Mouse (Mus musculus): Measurements from ENCODE around the gene Astn1. TPM values are rescaled to one million over a fixed set of nuclear protein-coding genes. Genes with fewer than 3 reads are reported as not detected.

The Astn1 gene
- total and polyA plus RNA-seq, 3 experiments: not detected

GRCm38 (mm10) chr1:158447956-158448355 is 85.9 kb downstream of the Astn1 start:
- Histone ChIP-seq H3K4me1 (ENCODE audit: control insufficient read depth in 1 of 2, insufficient read depth in 2 of 2, low read length in 2 of 2) (no peaks in the 10 kb centered on the region), H3K9ac (ENCODE audit: control insufficient read depth, low read depth, low read length, poor library complexity, severe bottlenecking) (no peak overlapping the region), H3K27ac (ENCODE audit: control insufficient read depth, low read depth, low read length) (no peak overlapping the region), H3K27me3 (ENCODE audit: control insufficient read depth in 1 of 2, insufficient read depth in 2 of 2, low read length in 2 of 2) (no peaks in the 10 kb centered on the region), H3K9me3 (replicated peaks; ENCODE audit: insufficient read depth, low read length) (no peaks in the 10 kb centered on the region), H3K4me3 (ENCODE audit: control insufficient read depth in 1 of 2, insufficient read depth in 1 of 2, low read depth in 2 of 2, low read length in 2 of 2) (no peak overlapping the region), H3K79me2 (ENCODE audit: control insufficient read depth, insufficient read depth, low read length, poor library complexity) (no peaks in the 10 kb centered on the region), H3K36me3 (ENCODE audit: control insufficient read depth in 1 of 2, insufficient read depth in 2 of 2, low read length in 2 of 2) (no peaks in the 10 kb centered on the region)
- TF ChIP-seq RCOR1 (IDR thresholded peaks at IDR 0.05; ENCODE audit: low read depth, low read length): no peak
- no peak for TF ChIP-seq MAZ (IDR thresholded peaks at IDR 0.05; ENCODE audit: low read depth, low read length)
- TF ChIP-seq NELFE (IDR thresholded peaks at IDR 0.05; ENCODE audit: low read depth, low read length): no peak
- no peak for TF ChIP-seq GATA1 (IDR thresholded peaks at IDR 0.05; ENCODE audit: low read depth, low read length)
- no peak for TF ChIP-seq USF2 (IDR thresholded peaks at IDR 0.05; ENCODE audit: borderline replicate concordance in 1 of 2, insufficient read depth in 1 of 2, low read depth in 1 of 2, low read length in 2 of 2)
- no peak for TF ChIP-seq MXI1 (IDR thresholded peaks at IDR 0.05; ENCODE audit: low read depth, low read length)
- no peak for TF ChIP-seq UBTF (IDR thresholded peaks at IDR 0.05; ENCODE audit: borderline replicate concordance, insufficient read depth, low read depth, low read length)
- TF ChIP-seq HCFC1 (IDR thresholded peaks at IDR 0.05; ENCODE audit: low read depth, low read length): no peak
- no peak for TF ChIP-seq ETS1 (IDR thresholded peaks at IDR 0.05; ENCODE audit: low read depth, low read length)
- TF ChIP-seq NRF1 (IDR thresholded peaks at IDR 0.05; ENCODE audit: insufficient read depth, low read depth, low read length, poor library complexity, severe bottlenecking): no peak
- no peak for TF ChIP-seq TBP (IDR thresholded peaks at IDR 0.05; ENCODE audit: low read depth, low read length)
- TF ChIP-seq RAD21 (IDR thresholded peaks at IDR 0.05; ENCODE audit: low read depth, low read length): no peak
- TF ChIP-seq ZC3H11A (IDR thresholded peaks at IDR 0.05; ENCODE audit: low read depth, low read length): no peak
- no peak for TF ChIP-seq JUND (IDR thresholded peaks at IDR 0.05; ENCODE audit: low read depth, low read length)
- no peak for TF ChIP-seq USF1 (IDR thresholded peaks at IDR 0.05; ENCODE audit: low read depth, low read length)
- TF ChIP-seq EP300 (IDR thresholded peaks at IDR 0.05; ENCODE audit: low read depth in 1 of 2, low read length in 2 of 2): no peak
- no peak for TF ChIP-seq CTCF (IDR thresholded peaks at IDR 0.05 in 2 of 3, conservative IDR thresholded peaks at IDR 0.05 in 1 of 3; ENCODE audit: control insufficient read depth in 1 of 3, insufficient read depth in 1 of 3, low read depth in 2 of 3, low read length in 3 of 3, poor library complexity in 1 of 3, severe bottlenecking in 1 of 3)
- no peak for TF ChIP-seq TCF12 (IDR thresholded peaks at IDR 0.05; ENCODE audit: low read depth, low read length)
- no peak for TF ChIP-seq GABPA (IDR thresholded peaks at IDR 0.05; ENCODE audit: low read depth, low read length)
- no peak for DNase-seq (ENCODE audit: low read depth, low spot score)

DNA sequence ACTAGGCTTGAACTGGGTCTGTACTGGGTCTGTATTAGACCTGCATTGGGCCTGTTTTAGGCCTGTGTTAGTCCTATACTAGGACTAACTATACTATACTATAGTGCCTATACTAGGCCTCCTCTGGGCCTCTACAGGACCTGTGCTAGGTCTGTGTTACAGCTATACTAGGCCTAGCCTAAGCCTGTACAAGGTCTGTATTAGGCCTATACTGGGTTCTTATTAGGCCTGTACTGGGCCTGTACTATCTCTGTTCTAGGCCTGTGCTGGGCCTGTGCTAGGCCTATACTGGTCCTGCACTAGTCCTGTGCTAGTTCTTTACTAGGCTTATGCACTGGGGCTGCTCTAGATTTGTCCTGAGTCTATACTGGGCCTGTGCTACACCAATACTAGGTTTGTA is 90.6 kb downstream of the Astn1 start:
- Histone ChIP-seq H3K27ac (ENCODE audit: control insufficient read depth, low read depth, low read length) (no peak overlapping the region), H3K9ac (ENCODE audit: control insufficient read depth, low read depth, low read length, poor library complexity, severe bottlenecking) (no peak overlapping the region), H3K79me2 (ENCODE audit: control insufficient read depth, insufficient read depth, low read length, poor library complexity) (no peaks in the 10 kb centered on the region), H3K4me3 (ENCODE audit: control insufficient read depth in 1 of 2, insufficient read depth in 1 of 2, low read depth in 2 of 2, low read length in 2 of 2) (no peak overlapping the region), H3K27me3 (ENCODE audit: control insufficient read depth in 1 of 2, insufficient read depth in 2 of 2, low read length in 2 of 2) (no peaks in the 10 kb centered on the region), H3K9me3 (replicated peaks; ENCODE audit: insufficient read depth, low read length) (no peaks in the 10 kb centered on the region), H3K36me3 (ENCODE audit: control insufficient read depth in 1 of 2, insufficient read depth in 2 of 2, low read length in 2 of 2) (no peaks in the 10 kb centered on the region), H3K4me1 (ENCODE audit: control insufficient read depth in 1 of 2, insufficient read depth in 2 of 2, low read length in 2 of 2) (no peaks in the 10 kb centered on the region)
- no peak for DNase-seq (ENCODE audit: low read depth, low spot score)
- TF ChIP-seq MAX (IDR thresholded peaks at IDR 0.05; ENCODE audit: low read length) (no peak), ZKSCAN1 (IDR thresholded peaks at IDR 0.05; ENCODE audit: low read depth, low read length) (no peak), KAT2A (conservative IDR thresholded peaks at IDR 0.05; ENCODE audit: low read depth, low read length) (no peak), GABPA (IDR thresholded peaks at IDR 0.05; ENCODE audit: low read depth, low read length) (no peak), EP300 (IDR thresholded peaks at IDR 0.05; ENCODE audit: low read depth in 1 of 2, low read length in 2 of 2) (no peak), MEF2A (IDR thresholded peaks at IDR 0.05; ENCODE audit: extremely low read depth, insufficient replicate concordance, low read depth, low read length, poor library complexity, severe bottlenecking) (no peak), RCOR1 (IDR thresholded peaks at IDR 0.05; ENCODE audit: low read depth, low read length) (no peak), TCF12 (IDR thresholded peaks at IDR 0.05; ENCODE audit: low read depth, low read length) (no peak), NRF1 (IDR thresholded peaks at IDR 0.05; ENCODE audit: insufficient read depth, low read depth, low read length, poor library complexity, severe bottlenecking) (no peak), SIN3A (IDR thresholded peaks at IDR 0.05; ENCODE audit: low read length) (no peak), HCFC1 (IDR thresholded peaks at IDR 0.05; ENCODE audit: low read depth, low read length) (no peak), CHD2 (IDR thresholded peaks at IDR 0.05; ENCODE audit: low read length) (no peak), JUND (IDR thresholded peaks at IDR 0.05; ENCODE audit: low read depth, low read length) (no peak), POLR2AphosphoS2 (IDR thresholded peaks at IDR 0.05; ENCODE audit: low read length) (no peak), TBP (IDR thresholded peaks at IDR 0.05; ENCODE audit: low read depth, low read length) (no peak)

All from MEL (cell line).